Mouse (Mus musculus) ES-Bruce4 (cell line): ENCODE results near the gene Plcl1. TPM values are rescaled to one million over a fixed set of nuclear protein-coding genes. Genes with fewer than 3 reads are reported as not detected.

ENCODE experiments used
- H3K27ac ChIP-seq: 2 replicates; pipeline ENCODE4 v1.5.1; 2012; ENCODE audit warnings: low read length, inconsistent platforms; ENCODE audit not compliant: insufficient read depth
- H3K27me3 ChIP-seq: 2 replicates; pipeline ENCODE4 v1.6.1; 2012; ENCODE audit warnings: mild to moderate bottlenecking, low read length, inconsistent platforms; ENCODE audit not compliant: control insufficient read depth, poor library complexity, insufficient read depth, severe bottlenecking
- H3K36me3 ChIP-seq: 2 replicates; pipeline ENCODE4 v1.6.1; 2012; ENCODE audit warnings: inconsistent platforms, mild to moderate bottlenecking, low read length, moderate library complexity; ENCODE audit not compliant: control insufficient read depth, poor library complexity, insufficient read depth, severe bottlenecking
- H3K4me1 ChIP-seq: one replicate; pipeline ENCODE4 v1.8.1; 2011; ENCODE audit warnings: low read length; ENCODE audit not compliant: control insufficient read depth, insufficient read depth
- H3K4me3 ChIP-seq: 2 replicates; pipeline ENCODE4 v1.5.1; 2011; ENCODE audit warnings: low read depth, mild to moderate bottlenecking, low read length
- H3K9ac ChIP-seq: 2 replicates; pipeline ENCODE4 v1.6.1; 2012; ENCODE audit warnings: low read depth, mild to moderate bottlenecking, inconsistent platforms; ENCODE audit not compliant: poor library complexity, severe bottlenecking
- H3K9me3 ChIP-seq: replicated peaks from 2 replicates; pipeline ENCODE4 v1.6.1; 2012; ENCODE audit warnings: mild to moderate bottlenecking, low read length, inconsistent platforms; ENCODE audit not compliant: control insufficient read depth, poor library complexity, insufficient read depth, severe bottlenecking
- CTCF ChIP-seq: IDR thresholded peaks from one replicate; pipeline ENCODE4 v1.8.1; 2011; ENCODE audit warnings: low read depth, low read length
- EP300 ChIP-seq: IDR thresholded peaks from 2 replicates; pipeline ENCODE4 v1.6.1; 2011; ENCODE audit warnings: low read depth, low read length; ENCODE audit not compliant: insufficient read depth
- POLR2A ChIP-seq: IDR thresholded peaks from one replicate; pipeline ENCODE4 v1.8.1; 2011; ENCODE audit warnings: low read length; ENCODE audit not compliant: insufficient read depth
- polyA plus RNA-seq: library from polyadenylated mRNA; stranded (reverse); fragments of >200 nt; gene quantifications from 2 replicates; pipeline ENCODE4 v1.2.4, GENCODE M21; 2011; ENCODE audit warnings: low read depth; ENCODE audit not compliant: missing spikeins, insufficient read depth, insufficient read length

Plcl1 gene
- polyA plus RNA-seq, 1 experiment: 0.52 TPM

DNA sequence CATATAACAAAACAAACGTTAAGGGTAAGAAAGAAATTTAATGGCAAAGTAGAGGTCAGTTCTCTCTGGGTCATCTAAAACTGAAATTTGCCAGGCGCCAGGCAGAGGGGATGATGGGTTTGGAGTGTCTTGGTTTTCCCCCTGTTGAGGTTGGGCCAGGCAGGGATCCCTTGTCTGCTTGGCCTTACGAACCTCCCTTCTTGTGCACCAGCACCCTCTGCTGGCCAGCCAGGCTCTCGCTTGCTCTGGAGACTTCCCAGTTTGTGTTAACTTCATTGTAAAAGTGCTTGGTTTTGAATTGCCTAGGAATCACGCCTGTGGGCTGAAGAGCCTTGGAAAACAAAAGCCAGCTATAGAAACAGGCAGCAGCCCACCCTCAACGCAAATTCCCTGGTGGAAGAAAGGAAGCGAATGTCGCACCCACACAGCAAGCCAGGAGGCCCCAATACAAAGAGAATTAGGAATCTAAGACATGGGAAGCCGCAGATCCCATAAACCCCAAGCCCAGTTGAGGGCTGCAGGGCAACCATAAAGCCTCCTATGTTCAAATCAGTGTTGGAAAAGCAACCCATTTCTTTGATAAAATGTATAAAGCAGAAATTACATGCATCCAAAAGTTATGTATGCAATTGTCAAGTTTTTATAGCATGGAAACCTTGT is 22.5 kb upstream of the Plcl1 start:
- Histone ChIP-seq H3K9ac (no peak overlapping the region), H3K4me1 (no peaks in the 10 kb centered on the region), H3K27me3 (no peaks in the 10 kb centered on the region; the same call in 1 of the 2 replicates), H3K4me3 (no peak overlapping the region), H3K27ac (no peak overlapping the region), H3K36me3 (no peaks in the 10 kb centered on the region), H3K9me3 (no peaks in the 10 kb centered on the region)
- TF ChIP-seq EP300 (no peak), POLR2A (no peak), CTCF (peak; percentile 94)

DNA sequence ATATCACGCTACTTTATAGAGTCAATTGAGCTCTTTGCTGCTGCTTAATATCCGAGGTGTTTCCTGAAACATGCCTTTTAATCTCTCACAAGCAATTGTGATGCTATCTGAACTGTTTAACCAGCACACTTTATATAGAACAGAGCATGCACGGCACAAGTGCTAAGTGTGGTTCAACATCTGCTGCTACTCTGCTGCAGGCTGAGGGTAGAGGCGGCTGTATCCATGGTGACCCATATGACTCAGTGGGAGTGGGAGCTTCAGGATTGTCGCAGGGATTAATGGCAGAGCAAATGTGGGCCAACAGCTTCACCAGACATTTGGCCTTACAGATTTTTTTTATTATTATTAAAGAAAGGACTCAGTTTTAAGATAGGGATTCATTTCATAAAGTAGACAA is 5.8 kb upstream of the Plcl1 start:
- Histone ChIP-seq H3K9ac (no peak overlapping the region), H3K4me1 (no peaks in the 10 kb centered on the region), H3K4me3 (no peak overlapping the region), H3K9me3 (no peaks in the 10 kb centered on the region), H3K27me3 (0 out of 2 replicates have a peak, but pooled peaks cover under 1% of the 10 kb centered on the region), H3K36me3 (no peaks in the 10 kb centered on the region), H3K27ac (no peak overlapping the region)
- no peak for TF ChIP-seq CTCF

DNA sequence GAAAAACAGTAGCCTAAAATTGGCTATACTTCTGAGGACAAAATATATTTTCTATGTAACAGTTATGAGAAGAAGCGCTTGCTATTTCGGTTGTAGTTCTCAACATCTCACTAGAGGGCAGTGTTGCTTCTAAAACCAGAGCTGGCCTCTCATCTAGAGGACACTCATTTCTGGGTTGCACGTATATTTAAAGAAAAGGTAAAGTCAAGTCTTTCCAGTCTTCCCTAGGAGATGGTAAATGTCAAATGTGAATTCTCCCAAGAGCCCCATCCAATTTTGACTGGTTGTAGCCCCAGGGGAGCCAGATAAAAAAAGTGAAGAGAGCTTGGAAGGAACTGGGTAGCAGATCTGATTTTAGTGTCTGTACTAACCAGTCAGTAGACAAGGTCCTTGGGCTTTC is 1.3 kb upstream of the Plcl1 start:
- Histone ChIP-seq H3K27ac (no peak overlapping the region), H3K9ac (no peak overlapping the region), H3K9me3 (no peaks in the 10 kb centered on the region), H3K36me3 (no peaks in the 10 kb centered on the region), H3K4me1 (no peaks in the 10 kb centered on the region), H3K4me3 (no peak overlapping the region), H3K27me3 (peaks cover 9% of the 10 kb centered on the region)
- TF ChIP-seq CTCF: no peak
- TF ChIP-seq POLR2A: no peak
- TF ChIP-seq EP300: no peak

DNA sequence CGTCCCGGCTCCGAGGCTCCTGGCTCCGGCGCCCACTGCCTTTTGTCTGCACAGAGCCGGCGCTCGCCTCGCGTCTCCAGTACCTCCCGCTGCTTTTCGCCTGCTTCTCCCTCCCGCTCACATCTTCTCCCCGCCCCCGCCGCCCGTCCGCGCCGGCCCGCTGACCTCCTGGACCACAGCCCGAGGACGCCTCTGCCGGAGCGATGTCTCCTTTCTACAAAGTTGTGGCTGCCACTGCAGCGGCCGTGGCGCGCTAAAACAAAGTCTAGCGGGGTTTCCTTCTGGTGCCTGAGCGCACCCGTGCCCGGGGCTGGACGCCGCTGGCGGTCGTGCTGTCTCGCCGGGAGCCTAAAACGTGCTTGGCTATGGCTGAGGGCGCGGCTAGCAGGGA is 297 bp downstream of the Plcl1 start:
- Histone ChIP-seq H3K36me3 (no peaks in the 10 kb centered on the region), H3K9ac (no peak overlapping the region), H3K4me1 (no peaks in the 10 kb centered on the region), H3K27ac (no peak overlapping the region), H3K4me3 (peak overlapping the region; percentile 72), H3K9me3 (no peaks in the 10 kb centered on the region), H3K27me3 (peaks cover 9% of the 10 kb centered on the region)
- TF ChIP-seq CTCF (no peak), EP300 (no peak), POLR2A (no peak)

DNA sequence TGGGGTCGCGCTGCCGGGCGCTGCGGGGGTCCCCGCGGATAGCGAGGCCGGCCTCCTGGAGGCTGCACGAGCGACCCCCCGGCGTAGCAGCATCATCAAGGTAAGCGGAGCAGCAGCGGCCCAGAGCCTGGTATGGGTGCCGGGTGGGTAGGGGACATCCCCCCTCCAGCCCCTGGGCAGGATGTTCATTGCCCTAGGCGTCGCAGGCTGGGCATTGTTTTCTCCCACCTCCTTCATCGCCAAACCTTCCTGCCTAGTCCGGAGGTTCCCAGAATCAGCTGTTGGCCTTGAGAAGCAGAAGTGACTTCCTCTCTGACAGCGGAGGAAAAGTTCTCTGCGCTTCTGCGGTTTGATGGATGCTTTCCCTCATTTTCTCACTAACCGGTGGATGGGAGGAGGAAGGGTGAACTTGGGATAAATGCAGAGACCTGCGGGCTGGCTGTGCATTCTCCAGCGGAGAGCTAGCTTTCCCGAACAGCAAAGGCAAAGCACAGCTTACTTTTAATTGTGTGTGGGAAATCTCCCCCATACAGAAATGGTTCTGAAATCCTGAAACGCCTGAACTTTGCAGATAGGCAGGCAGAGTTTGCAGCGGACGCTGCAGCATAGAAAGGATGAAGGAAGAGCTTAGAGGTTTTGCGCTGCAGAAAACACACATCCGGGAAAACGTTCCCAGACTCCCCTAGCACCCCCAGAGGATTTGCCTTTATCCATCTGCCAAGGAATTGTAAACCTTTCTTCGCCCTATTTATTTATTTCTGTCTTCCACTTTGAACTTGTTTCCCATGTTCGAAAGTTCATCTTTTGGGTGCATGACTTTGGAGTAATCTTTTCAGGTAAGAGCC is 1.0 kb downstream of the Plcl1 start:
- no peaks in the 10 kb centered on the region for H3K9me3 ChIP-seq
- H3K36me3 ChIP-seq: no peaks in the 10 kb centered on the region
- TF ChIP-seq CTCF: no peak
- no peak for TF ChIP-seq POLR2A
- no peak for TF ChIP-seq EP300
- H3K9ac ChIP-seq: no peak overlapping the region
- H3K27ac ChIP-seq: no peak overlapping the region
- H3K4me3 ChIP-seq: peak overlapping the region; percentile 3; the same call in 1 of the 2 replicates
- H3K27me3 ChIP-seq: peaks cover 9% of the 10 kb centered on the region
- H3K4me1 ChIP-seq: no peaks in the 10 kb centered on the region

DNA sequence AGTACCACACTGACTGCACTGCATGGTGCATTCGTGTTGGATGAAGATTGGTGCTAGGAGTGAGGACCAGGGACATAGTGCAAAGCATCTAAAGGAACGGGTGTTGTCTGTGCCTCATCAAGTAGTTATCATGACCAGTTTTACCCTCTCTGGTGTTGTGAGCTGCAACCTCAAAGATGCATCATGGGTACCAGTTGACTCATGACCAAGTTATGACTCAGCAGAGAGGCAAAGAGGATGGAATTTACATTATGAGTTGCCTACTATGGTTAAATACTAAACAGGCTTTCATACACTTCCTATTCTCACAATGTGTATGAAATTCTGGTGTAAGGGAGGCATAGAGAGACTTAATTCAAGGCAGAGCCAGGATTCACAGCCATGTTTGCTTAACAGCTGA is 4.9 kb downstream of the Plcl1 start:
- H3K9me3 ChIP-seq: no peaks in the 10 kb centered on the region
- peaks cover 8% of the 10 kb centered on the region for H3K27me3 ChIP-seq
- H3K4me1 ChIP-seq: no peaks in the 10 kb centered on the region
- H3K27ac ChIP-seq: no peak overlapping the region
- no peak overlapping the region for H3K4me3 ChIP-seq
- TF ChIP-seq CTCF (no peak), POLR2A (no peak), EP300 (no peak)
- H3K36me3 ChIP-seq: no peaks in the 10 kb centered on the region
- H3K9ac ChIP-seq: no peak overlapping the region
